8 mouse cellular contexts compared by ENCODE assay signal in genomic region chr4:133057389-133058122, GRCm38 (mm10). TPM values are rescaled to one million over a fixed set of nuclear protein-coding genes. Genes with fewer than 3 reads are reported as not detected.
DNase-seq lines count a peak whose midpoint lies in the region; ATAC-seq lines count a peak whose summit lies in the region.

No protein-coding gene starts in this region.

- ATAC-seq in lung, embryonic 16.5 days (ENCODE audit: low read depth), result peak; percentile 51
- no peak for ATAC-seq in forebrain, embryonic 16.5 days

- H3K4me1 ChIP-seq in lung, embryonic 16.5 days (replicated peaks; ENCODE audit: control insufficient read depth, insufficient read depth, low read length), result peaks cover 41% of the 10 kb centered on the region
- H3K4me1 ChIP-seq in forebrain, embryonic 16.5 days (replicated peaks; ENCODE audit: control insufficient read depth, insufficient read depth, low read length), result peaks cover 17% of the 10 kb centered on the region

- H3K36me3 ChIP-seq in lung, embryonic 16.5 days (ENCODE audit: control insufficient read depth, insufficient read depth, low read length), result peaks cover 23% of the 10 kb centered on the region
- peaks cover 18% of the 10 kb centered on the region; the same call in 1 of the 2 replicates for H3K36me3 ChIP-seq in forebrain, embryonic 16.5 days (ENCODE audit: control insufficient read depth, insufficient read depth)

- H3K9ac ChIP-seq in lung, embryonic 16.5 days (ENCODE audit: low read length), result peak overlapping the region; percentile 16; the same call in 1 of the 2 replicates
- no peak overlapping the region for H3K9ac ChIP-seq in forebrain, embryonic 16.5 days (replicated peaks; ENCODE audit: low read depth, low read length)

- H3K4me2 ChIP-seq in lung, embryonic 16.5 days (ENCODE audit: low read depth, low read length), result peak overlapping the region; percentile 31
- no peak overlapping the region for H3K4me2 ChIP-seq in forebrain, embryonic 16.5 days (ENCODE audit: low read length)

- no peak overlapping the region for H3K4me3 ChIP-seq in lung, embryonic 16.5 days (ENCODE audit: low read length)
- no peak overlapping the region for H3K4me3 ChIP-seq in forebrain, embryonic 16.5 days (replicated peaks; ENCODE audit: low read length)

- H3K27me3 ChIP-seq in lung, embryonic 16.5 days (ENCODE audit: control insufficient read depth, insufficient read depth, low read depth, low read length), result no peaks in the 10 kb centered on the region
- H3K27me3 ChIP-seq in forebrain, embryonic 16.5 days (replicated peaks; ENCODE audit: control insufficient read depth, insufficient read depth, low read length), result no peaks in the 10 kb centered on the region

- peak; percentile 61 for DNase-seq in cerebellum, adult 9-11 months
- DNase-seq in cerebellum, postnatal 4 days (ENCODE audit: low spot score in 2 of 2), result no peak
- DNase-seq in adrenal gland, adult 8-10 months, result peak; percentile 76
- DNase-seq in heart, adult 18-20 months, result peak; percentile 84 to 93
- DNase-seq in kidney, adult 18-20 months, result peak; percentile 85
- DNase-seq in spleen, postnatal 36 days (ENCODE audit: low spot score in 2 of 2), result peak; percentile 77 to 79

- H3K27ac ChIP-seq in lung, embryonic 16.5 days (ENCODE audit: low read length), result peak overlapping the region; percentile 91
- no peak overlapping the region for H3K27ac ChIP-seq in forebrain, embryonic 16.5 days (ENCODE audit: low read length)

- WGBS in lung, embryonic 16.5 days, result 21% methylated on average over 7 of the region's 7 CpGs
- WGBS in forebrain, embryonic 16.5 days, result 45% methylated on average over 7 of the region's 7 CpGs

- H3K9me3 ChIP-seq in lung, embryonic 16.5 days (ENCODE audit: control insufficient read depth, low read length), result no peaks in the 10 kb centered on the region
- H3K9me3 ChIP-seq in forebrain, embryonic 16.5 days (ENCODE audit: control insufficient read depth, low read length), result no peaks in the 10 kb centered on the region

RNA-seq across cellular contexts. Expression of gene Ahdc1, which starts 46.5 kb away (rescaled TPM):
- total RNA-seq in adrenal gland, adult 8-10 months (2022), result 100 to 1,000 TPM in 1 of 4 experiments, 10 to 100 TPM in 3; 72.0 to 109 (median 82.9) TPM
- total RNA-seq in heart, adult 18-20 months (2021), result 10 to 100 TPM; 36.3 to 38.5 TPM
- polyA plus RNA-seq in lung, embryonic 16.5 days (2015; fragmentation: Nextera tagmentation; extraction: Ambion mirVana), result 8.0 and 8.2 TPM in 2 replicates
- 13.0 and 13.7 TPM in 2 replicates for polyA plus RNA-seq in forebrain, embryonic 16.5 days (2015; fragmentation: Nextera tagmentation; extraction: Ambion mirVana)

Comparison
In these comparisons a context has a peak if more than half of its experiments do, and no peak if none do; other contexts are left out.
1. DNase-seq: peak in cerebellum, adult 9-11 months (single experiment), adrenal gland, adult 8-10 months (single experiment), heart, adult 18-20 months (2 of 2), kidney, adult 18-20 months (single experiment) and spleen, postnatal 36 days (2 of 2); none in cerebellum, postnatal 4 days (0 of 2).